Mouse (Mus musculus): ENCODE measurements at regions not wholly inside any gene's neighbourhood (a gene's known extent, or its start where the extent isn't known, plus 50 kb on each side); places are given as distances from the start of the nearest gene placed in this dataset.

GRCm38 (mm10) chr4:131062592-131062991, 118.4 kb downstream of the Matn1 start:
- WGBS, result 81% methylated on average over 4 of the region's 4 CpGs
- DNase-seq (ENCODE audit: low spot score), result no peak
- Histone ChIP-seq H3K27ac (peak overlapping the region; percentile 19; the same call in 1 of the 2 replicates), H3K27me3 (ENCODE audit: insufficient read depth, poor library complexity, severe bottlenecking) (peaks cover 22% of the 10 kb centered on the region; the same call in 1 of the 2 replicates), H3K4me3 (no peak overlapping the region), H3K4me1 (replicated peaks) (peaks cover 51% of the 10 kb centered on the region), H3K36me3 (no peaks in the 10 kb centered on the region), H3K9me3 (no peaks in the 10 kb centered on the region)

DNA sequence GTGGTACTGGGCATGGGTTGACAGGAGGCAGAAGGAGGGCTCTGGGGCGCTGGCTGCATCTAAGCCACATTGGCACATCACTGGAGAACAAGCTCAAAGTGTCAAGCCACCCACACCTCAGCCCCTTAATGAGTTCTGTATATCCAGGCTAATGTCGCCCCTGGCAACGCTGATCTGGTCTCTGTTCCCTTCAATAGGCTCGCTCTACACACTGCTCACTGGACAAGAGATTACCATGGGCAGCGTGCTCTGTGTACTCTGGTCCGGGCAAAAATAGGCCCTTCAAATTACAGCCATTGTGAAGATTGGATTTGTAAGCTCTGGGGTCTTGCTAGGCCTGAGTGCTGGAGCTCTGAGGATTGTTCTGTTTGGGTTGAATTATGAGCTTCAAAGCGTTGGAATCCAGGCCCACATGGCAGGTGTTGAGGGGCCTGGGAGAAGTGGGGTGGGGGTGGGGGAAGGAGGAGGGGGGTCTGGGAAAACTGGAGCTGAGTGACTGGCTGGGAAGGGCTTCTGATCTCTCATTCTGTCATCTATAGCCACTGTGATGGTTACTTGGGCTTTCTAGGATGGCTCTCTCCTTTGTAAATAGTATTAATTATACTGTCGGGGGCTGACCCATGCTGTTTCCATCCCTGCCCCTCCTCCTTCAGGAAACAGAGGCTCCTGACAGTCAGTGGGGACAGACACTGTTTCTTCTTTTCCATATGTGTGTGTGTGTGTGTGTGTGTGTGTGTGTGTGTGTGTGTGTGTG, 122.2 kb downstream of the Matn1 start:
- Histone ChIP-seq H3K27ac (peak overlapping the region; percentile 77), H3K27me3 (ENCODE audit: insufficient read depth, poor library complexity, severe bottlenecking) (peaks cover 24% of the 10 kb centered on the region), H3K36me3 (no peaks in the 10 kb centered on the region), H3K9me3 (no peaks in the 10 kb centered on the region), H3K4me1 (replicated peaks) (peaks cover 31% of the 10 kb centered on the region), H3K4me3 (no peak overlapping the region)
- 47% methylated on average over 8 of the region's 8 CpGs for WGBS
- DNase-seq (ENCODE audit: low spot score), result peak; percentile 30

- DNase-seq (ENCODE audit: low spot score), result no peak
- H3K27me3 ChIP-seq (ENCODE audit: insufficient read depth, poor library complexity, severe bottlenecking), result peaks cover 11% of the 10 kb centered on the region; the same call in 1 of the 2 replicates
- no peak overlapping the region for H3K27ac ChIP-seq
- no peaks in the 10 kb centered on the region for H3K36me3 ChIP-seq
- H3K9me3 ChIP-seq, result no peaks in the 10 kb centered on the region
- no peak overlapping the region for H3K4me3 ChIP-seq
- peaks cover 44% of the 10 kb centered on the region for H3K4me1 ChIP-seq (replicated peaks)
These were observed 126.4 kb downstream of the Matn1 start for GRCm38 (mm10) chr4:131070566-131070965.

- no peak overlapping the region for H3K4me3 ChIP-seq
- no peak overlapping the region for H3K27ac ChIP-seq
- no peaks in the 10 kb centered on the region for H3K36me3 ChIP-seq
- whole genome bisulfite sequencing, result 90% methylated on average over 2 of the region's 2 CpGs
- no peak for DNase-seq (ENCODE audit: low spot score)
- no peaks in the 10 kb centered on the region for H3K9me3 ChIP-seq
- H3K4me1 ChIP-seq (replicated peaks), result peaks cover 28% of the 10 kb centered on the region
- H3K27me3 ChIP-seq (ENCODE audit: insufficient read depth, poor library complexity, severe bottlenecking), result peaks cover 18% of the 10 kb centered on the region
These were observed 128.4 kb downstream of the Matn1 start for GRCm38 (mm10) chr4:131072623-131073022.

GRCm38 (mm10) chr4:131073420-131073819, 129.2 kb downstream of the Matn1 start:
- H3K4me1 ChIP-seq (replicated peaks), result peaks cover 31% of the 10 kb centered on the region; the same call in 1 of the 2 replicates
- H3K27me3 ChIP-seq (ENCODE audit: insufficient read depth, poor library complexity, severe bottlenecking), result peaks cover 22% of the 10 kb centered on the region
- H3K36me3 ChIP-seq, result no peaks in the 10 kb centered on the region
- 33% methylated on average over 8 of the region's 8 CpGs for WGBS
- DNase-seq (ENCODE audit: low spot score), result no peak
- H3K4me3 ChIP-seq, result no peak overlapping the region
- no peaks in the 10 kb centered on the region for H3K9me3 ChIP-seq
- 0 out of 2 replicates have a peak overlapping the region, but pooled peaks have one; percentile 35 for H3K27ac ChIP-seq

DNA sequence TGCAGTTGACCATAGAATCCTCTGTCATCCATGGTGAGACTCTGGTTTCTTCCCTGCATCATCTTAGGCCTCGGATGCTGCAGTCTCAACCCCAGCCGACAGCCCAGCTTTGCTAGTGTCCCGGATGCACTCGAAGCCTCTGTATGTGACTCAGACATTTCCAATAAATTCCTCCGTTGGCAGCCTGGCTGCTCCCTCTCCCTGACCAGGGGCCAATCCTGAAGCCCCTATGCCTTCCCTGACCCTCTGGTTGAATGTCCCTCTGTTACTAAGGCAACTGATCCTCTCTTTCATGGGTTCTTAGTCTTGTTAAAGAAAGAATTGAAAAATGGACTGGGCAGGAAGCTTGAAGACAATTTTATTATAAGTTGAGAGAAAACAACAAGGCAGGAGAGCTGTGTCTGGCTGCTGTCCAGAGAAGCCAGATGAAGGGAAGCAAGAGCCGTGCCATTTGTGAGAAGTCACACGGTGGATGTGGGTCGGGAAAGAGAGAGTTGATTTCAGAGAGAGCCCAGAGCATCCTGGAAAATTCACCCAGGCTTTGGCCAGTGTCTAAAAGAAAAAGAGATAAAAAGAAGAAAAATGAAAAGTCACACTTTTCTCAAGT, 131.2 kb downstream of the Matn1 start:
- peaks cover 24% of the 10 kb centered on the region for H3K27me3 ChIP-seq (ENCODE audit: insufficient read depth, poor library complexity, severe bottlenecking)
- no peaks in the 10 kb centered on the region for H3K9me3 ChIP-seq
- DNase-seq (ENCODE audit: low spot score), result no peak
- peaks cover 50% of the 10 kb centered on the region for H3K4me1 ChIP-seq (replicated peaks)
- no peak overlapping the region for H3K4me3 ChIP-seq
- WGBS, result 73% methylated on average over 8 of the region's 8 CpGs
- no peak overlapping the region; the same call in 1 of the 2 replicates for H3K27ac ChIP-seq
- H3K36me3 ChIP-seq, result no peaks in the 10 kb centered on the region

DNA sequence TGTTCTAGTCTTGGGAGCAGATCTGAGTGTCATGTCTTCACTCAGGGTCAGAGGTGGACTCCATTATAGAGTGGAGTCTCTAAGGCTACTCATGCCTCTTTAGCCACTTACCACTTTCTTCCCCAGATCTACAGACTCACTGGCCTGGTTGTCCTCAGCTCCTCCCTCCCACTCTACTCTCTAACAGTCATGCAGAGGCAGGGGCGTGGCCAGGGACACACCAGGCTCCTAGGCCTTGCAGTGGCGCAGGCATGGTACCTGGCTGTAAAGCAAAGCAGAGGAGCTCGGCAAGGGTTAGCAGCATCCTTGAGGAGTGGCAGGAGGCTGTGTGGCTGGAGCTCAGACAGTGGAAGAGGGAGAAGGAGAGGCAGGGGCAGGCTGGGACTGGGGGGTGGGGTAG, 132.4 kb downstream of the Matn1 start:
- no peak for DNase-seq (ENCODE audit: low spot score)
- H3K9me3 ChIP-seq, result no peaks in the 10 kb centered on the region
- peaks cover 54% of the 10 kb centered on the region for H3K4me1 ChIP-seq (replicated peaks)
- H3K27me3 ChIP-seq (ENCODE audit: insufficient read depth, poor library complexity, severe bottlenecking), result peaks cover 23% of the 10 kb centered on the region
- 51% methylated on average over 3 of the region's 3 CpGs for WGBS
- no peak overlapping the region for H3K4me3 ChIP-seq
- H3K27ac ChIP-seq, result peak overlapping the region; percentile 40; the same call in 1 of the 2 replicates
- no peaks in the 10 kb centered on the region for H3K36me3 ChIP-seq

DNA sequence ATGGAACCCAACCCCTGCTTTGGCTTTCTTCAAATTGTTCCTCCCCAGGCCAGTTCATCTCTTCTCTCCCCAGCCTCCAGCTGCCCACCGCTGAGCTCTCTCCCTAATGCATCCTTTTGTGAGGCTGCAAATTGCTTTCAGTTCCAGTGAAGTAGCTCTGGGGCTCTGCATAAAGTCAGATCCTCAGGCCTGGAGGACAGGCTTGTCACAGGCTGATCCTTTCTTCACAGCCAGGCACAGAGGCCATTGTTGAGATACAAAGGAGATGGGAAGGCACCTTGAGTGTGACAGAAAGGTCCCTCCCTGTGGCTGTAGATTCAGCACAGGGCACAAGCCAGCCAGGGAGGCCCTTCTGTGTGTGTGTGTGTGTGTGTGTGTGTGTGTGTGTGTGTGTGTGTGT, 135.9 kb downstream of the Matn1 start:
- peak; percentile 18 for DNase-seq (ENCODE audit: low spot score)

DNA sequence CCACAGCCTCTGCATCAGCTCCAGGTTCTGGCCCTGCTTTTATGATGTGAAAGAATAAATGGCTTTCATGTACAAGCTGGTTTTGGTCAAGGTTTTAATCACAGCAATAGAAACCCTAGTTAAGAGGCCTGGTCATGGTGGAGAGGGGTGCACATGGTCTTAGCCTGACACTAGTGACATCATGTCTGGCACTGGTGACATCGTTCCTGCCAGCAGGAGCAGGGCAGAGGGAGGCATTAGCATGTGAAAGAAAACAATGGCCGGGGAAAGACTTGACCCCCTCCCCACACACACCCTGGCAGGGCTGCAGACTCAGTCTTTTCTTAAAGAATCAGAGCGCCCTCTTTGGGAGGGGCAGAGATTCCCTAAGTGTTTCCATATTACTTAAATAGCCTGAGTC, 139.2 kb downstream of the Matn1 start:
- H3K9me3 ChIP-seq, result no peaks in the 10 kb centered on the region
- WGBS, result 59% methylated on average over 3 of the region's 3 CpGs
- H3K27ac ChIP-seq, result 0 out of 2 replicates have a peak overlapping the region, but pooled peaks have one; percentile 12
- H3K4me3 ChIP-seq, result no peak overlapping the region
- peaks cover 34% of the 10 kb centered on the region for H3K4me1 ChIP-seq (replicated peaks)
- H3K36me3 ChIP-seq, result no peaks in the 10 kb centered on the region
- DNase-seq (ENCODE audit: low spot score), result no peak
- peaks cover 14% of the 10 kb centered on the region for H3K27me3 ChIP-seq (ENCODE audit: insufficient read depth, poor library complexity, severe bottlenecking)

More for the DNA sequence above, 135.9 kb downstream of the Matn1 start:
- Histone ChIP-seq H3K36me3 (no peaks in the 10 kb centered on the region), H3K4me3 (no peak overlapping the region), H3K27ac (peak overlapping the region; percentile 82), H3K9me3 (no peaks in the 10 kb centered on the region), H3K27me3 (ENCODE audit: insufficient read depth, poor library complexity, severe bottlenecking) (peaks cover 30% of the 10 kb centered on the region), H3K4me1 (replicated peaks) (peaks cover 46% of the 10 kb centered on the region)
- WGBS, result 23% methylated on average over 1 of the region's 1 CpGs

- Histone ChIP-seq H3K4me3 (no peak overlapping the region), H3K27ac (peak overlapping the region; percentile 29; the same call in 1 of the 2 replicates), H3K4me1 (replicated peaks) (peaks cover 32% of the 10 kb centered on the region), H3K27me3 (ENCODE audit: insufficient read depth, poor library complexity, severe bottlenecking) (peaks cover 7% of the 10 kb centered on the region; the same call in 1 of the 2 replicates), H3K9me3 (no peaks in the 10 kb centered on the region), H3K36me3 (no peaks in the 10 kb centered on the region)
- no peak for DNase-seq (ENCODE audit: low spot score)
- 58% methylated on average over 6 of the region's 6 CpGs for WGBS
These were observed 153.2 kb downstream of the Matn1 start for GRCm38 (mm10) chr4:131097421-131097820.

DNA sequence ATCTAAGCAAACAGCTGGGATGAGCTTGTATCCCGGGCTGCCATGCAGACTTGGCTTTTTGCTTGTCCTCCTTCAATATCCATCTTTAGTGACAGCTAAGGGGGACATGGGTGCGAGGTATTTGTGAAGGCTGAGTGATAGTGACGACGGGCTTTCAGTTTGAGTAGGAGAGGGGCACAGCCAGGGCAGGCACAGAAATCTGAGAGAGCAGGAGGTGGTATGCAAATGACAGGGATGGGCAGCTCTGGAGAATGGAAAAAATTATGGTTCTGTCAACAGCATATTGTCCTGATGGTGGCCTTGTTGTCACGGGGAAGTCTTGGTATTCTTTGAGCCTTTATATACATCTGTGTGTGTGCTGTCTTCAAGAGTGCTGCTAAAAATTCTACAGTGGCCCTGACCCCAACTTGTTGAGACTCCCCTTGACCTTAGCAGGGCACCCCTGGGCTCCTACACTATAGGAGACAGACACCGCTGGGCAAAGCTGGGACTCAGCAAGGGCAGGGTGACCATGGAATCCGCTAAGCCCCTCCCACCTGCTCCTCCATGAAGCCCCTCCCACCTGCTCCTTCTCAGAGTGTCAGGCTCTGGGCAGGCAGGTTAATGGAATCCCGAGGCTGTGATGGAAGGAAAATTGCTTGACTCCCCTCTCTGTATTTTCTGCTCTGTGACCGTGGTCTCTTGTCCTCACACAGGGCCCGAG, 156.1 kb downstream of the Matn1 start:
- no peaks in the 10 kb centered on the region for H3K36me3 ChIP-seq
- no peaks in the 10 kb centered on the region for H3K9me3 ChIP-seq
- no peak overlapping the region for H3K27ac ChIP-seq
- H3K27me3 ChIP-seq (ENCODE audit: insufficient read depth, poor library complexity, severe bottlenecking), result peaks cover 7% of the 10 kb centered on the region; the same call in 1 of the 2 replicates
- peak overlapping the region; percentile 35 for H3K4me3 ChIP-seq
- WGBS, result 43% methylated on average over 10 of the region's 10 CpGs
- DNase-seq (ENCODE audit: low spot score), result peak; percentile 32
- H3K4me1 ChIP-seq (replicated peaks), result peaks cover 32% of the 10 kb centered on the region

- Histone ChIP-seq H3K27me3 (ENCODE audit: insufficient read depth, poor library complexity, severe bottlenecking) (peaks cover 7% of the 10 kb centered on the region; the same call in 1 of the 2 replicates), H3K36me3 (no peaks in the 10 kb centered on the region), H3K9me3 (no peaks in the 10 kb centered on the region), H3K4me1 (replicated peaks) (peaks cover 31% of the 10 kb centered on the region), H3K4me3 (peak overlapping the region; percentile 35), H3K27ac (no peak overlapping the region)
- WGBS, result 17% methylated on average over 13 of the region's 13 CpGs
- no peak for DNase-seq (ENCODE audit: low spot score)
These were observed 156.6 kb downstream of the Matn1 start for GRCm38 (mm10) chr4:131100796-131101156.

- no peak overlapping the region for H3K4me3 ChIP-seq
- no peaks in the 10 kb centered on the region for H3K36me3 ChIP-seq
- H3K4me1 ChIP-seq (replicated peaks), result peaks cover 26% of the 10 kb centered on the region
- H3K27ac ChIP-seq, result no peak overlapping the region
- DNase-seq (ENCODE audit: low spot score), result no peak
- 74% methylated on average over 4 of the region's 4 CpGs for WGBS
- H3K9me3 ChIP-seq, result no peaks in the 10 kb centered on the region
- H3K27me3 ChIP-seq (ENCODE audit: insufficient read depth, poor library complexity, severe bottlenecking), result peaks cover 7% of the 10 kb centered on the region; the same call in 1 of the 2 replicates
These were observed 158.0 kb downstream of the Matn1 start for GRCm38 (mm10) chr4:131102163-131102562.

Measured in hindbrain, embryonic 10.5 days (tissue).